Mouse (Mus musculus): ENCODE data around the gene Ncbp1.

The Ncbp1 gene

DNA sequence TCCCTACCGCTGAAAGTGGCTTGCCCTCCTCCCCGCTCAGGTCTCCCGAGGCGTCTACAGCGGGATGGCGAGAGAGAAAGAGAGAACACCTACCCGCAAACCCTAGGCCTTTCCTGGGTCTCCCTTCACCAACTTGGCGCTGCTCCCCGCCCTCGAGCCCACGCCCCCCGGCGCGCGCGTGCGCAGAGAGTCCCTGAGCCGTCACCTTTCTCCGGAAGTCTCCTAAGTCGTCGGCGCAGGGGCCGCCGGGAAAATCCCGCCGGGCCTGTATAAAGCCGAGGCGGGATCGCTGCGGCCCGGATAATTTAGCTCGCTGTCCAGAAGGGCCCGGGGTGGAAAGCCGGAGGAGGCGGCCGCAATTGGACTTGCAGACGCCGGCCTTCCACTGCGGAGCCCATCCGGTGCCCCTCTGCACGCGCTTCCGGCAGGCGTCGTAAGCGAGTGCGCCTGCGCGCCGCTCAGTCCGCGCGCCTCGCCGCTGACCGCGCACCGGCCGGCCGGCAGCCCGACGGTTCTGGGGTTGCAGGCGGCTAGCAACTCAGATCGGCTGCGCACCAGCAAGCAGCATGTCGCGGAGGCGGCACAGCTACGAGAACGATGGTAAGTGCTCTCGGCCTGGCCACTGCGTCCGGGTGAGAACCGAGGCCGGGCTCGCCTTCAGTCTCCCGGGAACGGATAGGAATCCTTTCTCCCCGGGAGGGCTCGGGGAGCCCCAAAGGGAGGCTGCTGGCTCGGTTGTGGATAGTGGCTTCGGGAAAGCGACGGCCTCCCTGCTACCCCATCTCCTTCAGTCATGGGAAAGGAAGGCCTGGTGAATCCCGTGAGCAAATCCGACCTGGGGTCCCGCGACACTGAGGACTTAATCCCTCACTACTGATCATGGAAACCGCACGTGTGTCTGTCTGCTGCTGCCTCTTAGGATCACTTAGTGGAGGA is at the start of gene Ncbp1, which contains the start of gene Tstd2:
Gene Ncbp1 (plus strand): TSS at position 327 of the 936 bp plus-strand sequence.
Gene Tstd2 (minus strand): TSS at position 408 of the 936 bp plus-strand sequence.
- peak; percentile 93 for DNase-seq

DNA sequence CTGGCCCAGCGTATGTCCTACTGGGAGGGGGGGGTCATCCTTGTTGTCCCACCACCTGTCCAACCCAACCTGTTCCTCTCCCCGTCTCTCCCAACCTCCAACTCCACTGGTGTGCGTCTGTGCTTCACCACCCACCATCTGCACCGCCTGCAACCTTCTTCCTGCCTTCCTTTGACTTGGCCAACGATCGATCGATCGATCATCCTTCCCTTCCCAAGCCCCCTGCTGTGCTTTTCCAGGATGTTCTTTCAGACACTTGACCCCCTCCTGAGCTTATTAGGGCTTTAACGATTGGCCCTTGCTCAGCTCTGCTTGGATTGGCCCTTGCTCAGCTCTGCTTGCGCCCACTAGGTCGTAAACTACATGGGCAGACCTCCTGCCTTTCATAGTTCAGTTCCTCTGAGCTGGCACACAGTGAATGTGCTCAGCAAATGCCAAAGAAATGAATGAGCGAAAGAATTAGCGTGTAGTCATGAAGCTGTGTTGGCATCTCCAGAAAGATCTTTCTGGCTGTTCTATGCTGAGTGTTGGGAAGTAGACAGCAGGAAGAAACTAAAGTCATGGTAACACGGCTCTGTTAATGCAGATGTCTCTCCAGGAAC is 48.8 kb upstream of the Ncbp1 start:
- DNase-seq = peak; percentile 39

DNA sequence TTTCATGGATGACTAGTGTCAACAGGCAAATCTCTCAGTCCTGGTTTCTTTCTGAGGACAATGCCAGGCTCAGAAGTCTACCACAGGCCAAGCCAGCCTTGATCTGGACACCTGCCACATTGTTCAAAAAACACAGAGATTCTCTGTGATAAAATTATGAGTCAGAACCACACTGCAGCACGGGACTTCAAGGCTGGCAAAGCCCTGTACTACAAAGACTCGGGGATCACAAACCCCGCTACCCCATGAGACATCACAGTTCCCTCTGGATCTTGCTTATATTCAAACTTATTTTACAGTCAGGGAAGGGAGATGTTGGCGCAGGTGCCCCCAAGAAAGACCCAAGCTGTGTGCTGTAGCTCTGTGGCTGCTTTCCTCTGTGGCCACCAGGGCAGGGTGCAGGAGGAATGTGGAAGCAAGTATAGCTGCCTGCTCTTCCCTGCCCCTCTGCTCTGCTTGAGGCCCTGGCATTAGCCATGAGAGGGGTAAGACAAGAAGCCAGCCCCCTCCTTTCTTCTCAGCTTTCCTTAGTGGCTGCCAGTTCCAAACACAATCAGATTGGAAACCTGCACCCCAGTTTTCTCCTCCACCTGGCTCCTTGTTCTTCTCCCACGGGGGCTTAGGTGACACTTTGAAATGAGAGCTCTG is 45.9 kb upstream of the Ncbp1 start:
- DNase-seq = peak; percentile 74

DNA sequence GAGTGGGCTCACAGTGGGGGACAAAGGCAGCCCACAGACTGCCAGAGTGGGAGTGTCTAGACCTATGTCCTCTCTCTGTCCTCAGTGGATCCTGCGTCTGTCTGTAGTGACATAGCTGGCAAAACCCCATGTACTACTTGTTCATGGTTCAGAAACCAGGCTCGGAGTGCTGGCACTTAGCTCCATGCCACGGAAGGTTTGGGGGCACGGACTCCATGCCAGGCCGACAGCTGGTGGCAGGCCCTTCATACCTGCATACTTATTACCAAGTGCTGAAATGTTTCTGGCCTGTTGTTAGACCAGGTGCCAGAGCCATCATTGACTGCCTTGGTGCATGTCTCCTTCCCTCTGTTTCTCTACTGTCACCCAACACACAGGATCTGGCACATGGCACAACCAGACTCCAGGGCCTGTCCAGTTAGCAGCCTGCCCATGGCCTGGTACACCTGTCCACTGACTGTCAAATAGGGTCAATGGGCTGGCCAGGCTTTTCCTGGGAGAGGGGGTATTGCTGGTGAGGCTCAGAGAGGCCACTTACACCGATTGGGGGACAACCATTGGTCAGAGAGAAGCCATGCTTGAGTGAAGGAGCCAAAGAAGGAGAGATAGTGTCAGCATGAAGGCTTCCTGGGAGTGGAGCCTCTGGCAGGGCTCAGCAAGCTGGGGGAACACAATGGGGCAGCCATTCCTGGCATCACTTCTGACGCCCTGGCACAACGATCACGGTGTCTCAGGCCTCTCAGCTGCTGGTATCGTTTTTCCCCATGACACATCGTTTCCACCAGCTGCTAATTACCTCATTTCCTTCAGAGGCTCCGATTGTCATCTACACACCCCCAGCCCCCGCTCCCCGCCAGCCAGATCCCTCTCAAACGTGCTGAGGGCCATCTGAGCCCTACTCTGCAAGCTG is 43.2 kb upstream of the Ncbp1 start:
- peak; percentile 57 for DNase-seq

DNA sequence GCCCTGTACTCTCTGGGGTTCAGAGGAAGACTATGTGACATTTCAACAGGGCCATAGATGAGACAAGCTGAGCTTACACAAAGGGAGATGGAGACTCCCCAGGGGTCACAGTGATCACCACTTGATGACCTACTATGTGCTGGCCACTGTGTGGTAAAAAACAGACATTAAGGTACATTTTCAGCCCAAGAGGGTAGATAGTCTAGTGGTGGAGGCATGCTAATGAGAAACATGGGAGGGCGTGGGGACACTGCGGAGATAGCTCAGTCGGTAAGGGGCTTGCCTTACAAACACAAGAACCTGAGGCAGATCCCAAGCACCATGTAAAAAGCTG is 42.6 kb upstream of the Ncbp1 start:
- no peak for DNase-seq

DNA sequence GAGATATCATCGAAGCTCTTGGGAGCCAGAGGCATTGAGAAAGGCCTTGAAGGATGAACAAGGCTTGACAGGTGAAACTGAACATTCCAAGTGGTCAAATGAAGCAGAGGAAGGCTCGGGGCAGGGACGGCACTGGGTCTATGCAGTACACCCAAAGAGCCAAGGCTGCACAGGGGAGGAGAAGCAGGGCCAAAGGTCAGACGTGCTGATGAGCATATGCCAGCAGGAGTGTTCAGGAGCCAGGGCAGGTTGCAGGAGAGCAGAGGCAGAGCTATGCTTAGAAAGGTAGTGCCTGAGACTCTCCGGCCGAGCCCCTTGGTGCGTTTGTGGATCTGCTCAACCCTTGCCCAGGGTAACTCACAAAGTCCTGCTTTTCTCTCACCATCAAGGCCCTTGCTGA is 41.9 kb upstream of the Ncbp1 start:
- DNase-seq = no peak

DNA sequence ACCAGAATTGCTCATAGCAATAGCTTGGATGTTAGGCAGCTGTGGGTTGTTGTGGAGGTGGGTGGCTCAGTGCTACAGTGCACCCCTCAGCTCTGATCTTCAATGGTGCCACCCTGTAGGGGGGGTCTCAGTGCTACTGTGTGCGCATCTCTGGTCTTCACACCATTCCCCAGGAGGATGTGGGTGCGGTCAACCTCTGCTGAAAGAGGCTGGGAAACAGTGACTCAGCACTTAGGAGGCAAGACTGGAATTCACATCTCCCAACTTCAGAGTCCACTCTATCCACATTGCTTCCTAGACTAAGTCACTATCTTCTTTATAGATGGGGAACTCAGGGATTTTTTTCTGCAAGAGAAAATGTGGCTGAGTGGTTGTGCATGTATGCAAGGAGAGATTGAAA is 40.8 kb upstream of the Ncbp1 start:
- DNase-seq = no peak

DNA sequence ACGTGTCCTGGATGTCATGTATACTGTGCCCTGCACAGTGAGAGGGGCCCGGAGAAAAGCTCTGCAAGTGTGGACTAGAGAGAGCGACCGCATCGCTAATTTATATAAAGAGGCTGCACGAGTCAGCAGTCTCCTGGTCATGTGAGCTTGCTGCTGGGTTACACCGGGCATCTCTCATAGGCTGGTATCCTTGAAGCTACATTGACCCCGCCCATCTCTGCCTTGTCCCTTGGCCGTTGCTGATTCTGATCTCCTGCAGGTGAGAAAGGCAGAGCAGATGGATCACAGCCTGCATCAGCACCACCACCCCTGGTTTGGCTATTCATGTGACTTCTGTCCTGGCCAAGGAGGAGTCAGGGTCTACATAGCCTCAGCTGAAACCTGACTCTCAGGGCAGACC is 39.3 kb upstream of the Ncbp1 start:
- no peak for DNase-seq

DNA sequence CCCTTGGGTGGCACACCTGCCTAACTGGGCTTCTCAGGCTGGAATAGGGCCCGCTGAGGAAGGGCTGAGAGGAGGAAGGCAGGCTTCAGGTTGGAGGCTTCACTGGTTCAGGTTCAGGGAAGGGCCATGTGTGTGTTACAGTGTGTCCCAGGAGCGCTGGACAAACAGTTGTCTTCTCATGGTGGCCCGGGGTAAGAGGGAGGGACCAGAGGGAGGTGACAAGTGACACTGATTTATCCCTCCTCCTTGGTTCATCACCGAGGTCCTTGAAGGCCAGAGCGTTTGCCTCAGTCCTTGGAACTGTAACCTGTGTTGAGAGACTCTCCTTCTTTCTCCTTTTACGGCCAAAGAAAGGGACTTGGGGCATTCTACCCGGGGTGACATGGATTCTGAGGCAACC is 37.9 kb upstream of the Ncbp1 start:
- no peak for DNase-seq

DNA sequence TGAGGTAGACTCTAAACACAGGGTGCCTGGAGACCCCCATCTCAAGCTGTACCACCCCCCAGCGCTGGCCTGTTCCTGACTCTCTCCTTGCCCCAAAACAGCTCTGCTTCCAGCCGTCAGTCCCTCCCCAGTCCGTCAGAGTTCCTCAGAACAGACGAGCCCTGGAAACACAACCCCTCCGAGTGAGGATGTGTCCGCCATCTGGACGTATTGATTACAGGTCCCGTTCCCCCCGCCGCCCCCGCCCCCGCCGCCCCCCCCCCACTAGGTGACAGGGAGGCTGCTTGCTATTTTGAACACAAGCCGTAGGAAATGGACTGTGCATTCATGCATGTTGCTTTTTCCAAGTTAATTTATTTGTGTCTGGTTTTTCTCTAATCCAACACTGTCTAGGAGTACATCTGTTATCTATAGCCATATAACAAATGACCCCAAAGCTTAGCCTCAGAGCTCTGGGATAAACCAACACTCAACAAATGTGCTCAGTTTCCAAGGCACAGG is 37.2 kb upstream of the Ncbp1 start:
- DNase-seq = no peak

DNA sequence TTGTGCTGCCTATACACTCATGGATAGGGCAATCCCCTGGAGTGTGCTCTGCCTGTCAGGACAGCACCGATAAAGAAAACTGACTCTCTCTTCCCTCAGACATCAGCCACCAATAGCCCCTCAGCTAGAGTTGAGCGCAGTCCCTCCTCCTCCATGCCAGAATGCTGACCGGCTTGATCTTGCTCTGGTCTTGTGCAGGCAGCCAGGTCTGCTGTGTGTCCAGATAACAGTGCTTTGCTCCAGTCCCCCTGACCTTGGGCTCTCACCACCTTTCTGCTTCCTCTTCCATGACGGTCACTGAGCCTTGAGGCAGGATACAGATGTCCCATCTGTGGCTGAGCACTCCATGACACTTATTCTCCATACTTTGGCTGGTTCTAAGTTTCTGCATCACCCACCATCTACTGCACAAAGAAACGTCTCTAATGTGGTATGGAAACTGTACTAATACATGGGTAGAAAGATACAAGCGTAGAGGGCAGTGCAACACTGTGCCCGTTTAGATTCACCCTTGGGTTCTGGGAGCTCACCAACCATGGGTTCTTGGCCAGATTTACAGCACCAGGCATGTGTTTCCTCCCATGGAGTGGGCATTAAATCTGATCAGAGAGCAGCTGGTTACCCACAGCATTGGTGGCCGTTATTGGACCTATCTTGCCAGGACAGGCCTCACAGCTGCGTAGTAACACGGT is 36.2 kb upstream of the Ncbp1 start:
- DNase-seq = no peak

DNA sequence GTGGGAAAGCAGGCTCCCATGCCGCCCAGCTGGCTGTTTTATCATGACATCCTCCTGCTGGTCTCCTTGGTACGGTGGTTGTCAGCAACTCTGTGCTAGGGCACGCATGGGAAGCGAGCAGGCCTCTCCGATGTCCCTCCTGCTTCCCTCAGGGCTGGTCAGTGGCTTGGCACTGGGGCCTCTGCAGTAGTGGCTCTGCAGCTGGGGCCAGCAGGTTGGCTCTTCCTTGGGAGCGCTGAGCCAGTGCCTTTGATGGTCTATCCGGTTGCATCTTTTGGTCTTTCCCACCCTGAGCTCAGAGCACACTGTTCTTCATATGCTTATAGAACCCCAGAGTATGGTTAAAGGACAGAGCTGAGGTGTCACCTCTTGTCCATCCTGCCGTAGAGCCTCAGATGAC is 28.3 kb upstream of the Ncbp1 start:
- DNase-seq = no peak

DNA sequence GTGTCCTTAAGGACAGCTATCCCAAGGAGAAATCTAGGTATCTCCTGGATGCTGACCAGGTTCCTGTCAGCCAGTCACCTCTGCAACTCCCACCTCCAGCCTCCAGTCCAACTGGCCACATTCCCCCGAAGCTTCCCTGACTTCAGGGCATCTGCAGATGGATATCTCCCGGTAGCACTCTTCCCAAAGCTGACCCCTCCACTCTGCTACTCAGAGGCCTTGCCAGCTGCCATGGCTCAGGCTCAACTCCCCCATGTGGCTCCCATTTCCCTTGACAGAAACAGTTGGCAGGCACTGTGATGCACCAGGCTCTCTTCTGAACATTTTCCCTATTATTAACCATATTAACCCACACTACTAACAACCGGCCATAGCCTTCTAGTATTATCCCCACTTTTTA is 27.1 kb upstream of the Ncbp1 start:
- no peak for DNase-seq

DNA sequence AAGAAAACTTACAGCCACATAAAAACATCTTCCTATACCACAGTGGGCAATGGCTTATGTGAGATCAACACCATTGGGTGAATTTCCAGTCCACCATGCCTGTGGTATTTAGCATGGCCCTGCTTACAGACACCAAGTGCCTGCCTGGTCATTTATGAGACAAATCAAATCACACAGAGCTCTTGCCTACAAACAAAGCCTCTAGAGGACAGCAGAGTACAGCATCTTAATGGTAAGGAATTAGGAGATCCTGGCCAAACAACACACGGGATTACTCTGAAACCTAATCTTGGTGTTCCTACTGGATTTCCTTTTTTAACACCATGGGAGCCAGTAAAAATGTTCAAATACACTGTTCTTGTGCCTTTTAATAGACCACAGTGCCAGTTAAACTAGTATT is 23.1 kb upstream of the Ncbp1 start:
- DNase-seq = no peak

DNA sequence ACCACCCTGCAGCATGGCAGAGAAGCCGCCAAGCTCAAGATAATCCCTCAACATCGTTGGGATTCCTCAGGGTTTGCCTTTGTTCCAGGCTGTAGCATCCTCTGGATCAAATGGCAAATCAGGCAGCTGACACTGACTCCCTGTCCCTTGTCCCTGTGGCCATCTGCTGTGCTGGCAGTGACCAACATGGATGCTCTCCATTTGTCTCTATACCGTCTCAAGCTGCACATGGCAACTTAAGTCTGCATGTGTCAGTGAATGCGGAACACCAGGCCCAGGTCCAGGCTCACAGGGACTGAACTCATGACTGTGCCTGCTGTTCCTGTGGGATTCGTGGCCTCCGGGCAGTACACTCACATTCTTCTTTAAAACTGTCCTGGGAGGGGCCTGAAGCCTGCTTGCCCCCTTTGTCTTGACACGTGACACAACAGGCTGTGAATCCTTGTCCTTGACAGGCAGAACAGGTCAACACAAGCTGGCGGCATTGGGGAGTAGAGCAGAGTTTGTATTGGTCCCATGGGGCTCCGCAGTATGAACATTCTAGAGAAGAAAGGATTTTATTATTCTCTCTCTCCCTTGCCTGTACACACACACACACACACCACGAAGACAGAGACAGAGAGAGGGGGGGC is 21.8 kb upstream of the Ncbp1 start:
- peak; percentile 76 for DNase-seq

DNA sequence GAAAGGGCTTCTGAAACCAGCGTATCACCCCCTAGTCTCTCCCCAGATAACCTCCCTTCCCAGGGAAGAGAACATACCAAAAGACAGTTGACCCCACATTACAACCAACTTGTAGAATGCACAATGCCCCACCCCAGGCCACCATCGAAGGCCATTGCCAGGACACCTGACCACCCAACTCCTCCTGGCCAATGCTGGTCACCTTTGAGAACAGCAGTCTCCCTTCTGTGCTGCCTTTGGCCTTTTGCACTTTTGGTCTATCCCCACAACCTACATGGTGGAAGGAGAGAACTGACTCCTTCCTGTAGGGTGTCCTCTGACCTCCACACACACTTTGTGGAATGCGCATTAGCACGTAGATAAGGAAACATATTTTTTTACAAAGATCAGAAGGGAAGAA is 20.9 kb upstream of the Ncbp1 start:
- DNase-seq = no peak

DNA sequence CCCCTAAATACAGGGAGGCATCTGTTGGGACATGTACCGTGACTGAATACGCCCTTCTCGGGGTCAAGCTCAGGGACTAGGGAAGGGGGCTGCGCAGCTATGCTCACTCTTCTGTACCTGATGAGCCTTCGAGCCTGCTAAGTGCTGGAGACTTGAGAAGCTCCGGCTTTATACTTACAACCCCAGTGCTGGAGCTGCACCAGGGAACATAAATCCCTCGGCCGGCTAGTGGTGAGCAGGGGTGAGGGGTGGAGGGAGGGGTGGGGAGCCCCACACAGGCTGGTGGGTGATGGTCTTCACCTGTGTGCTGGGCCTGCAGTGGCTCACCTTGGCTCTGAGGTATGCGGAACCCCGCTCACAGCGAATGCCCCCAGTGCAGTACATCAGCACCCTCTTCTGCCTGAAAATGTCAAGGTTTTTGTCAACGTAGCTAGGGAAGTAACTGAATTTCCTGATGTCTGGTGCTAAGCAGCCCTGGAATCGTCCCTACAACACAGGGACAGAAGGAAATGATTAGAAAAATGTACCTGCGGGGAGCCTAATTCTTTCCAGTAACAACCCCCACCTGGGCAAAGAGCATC is 18.8 kb upstream of the Ncbp1 start:
- no peak for DNase-seq

DNA sequence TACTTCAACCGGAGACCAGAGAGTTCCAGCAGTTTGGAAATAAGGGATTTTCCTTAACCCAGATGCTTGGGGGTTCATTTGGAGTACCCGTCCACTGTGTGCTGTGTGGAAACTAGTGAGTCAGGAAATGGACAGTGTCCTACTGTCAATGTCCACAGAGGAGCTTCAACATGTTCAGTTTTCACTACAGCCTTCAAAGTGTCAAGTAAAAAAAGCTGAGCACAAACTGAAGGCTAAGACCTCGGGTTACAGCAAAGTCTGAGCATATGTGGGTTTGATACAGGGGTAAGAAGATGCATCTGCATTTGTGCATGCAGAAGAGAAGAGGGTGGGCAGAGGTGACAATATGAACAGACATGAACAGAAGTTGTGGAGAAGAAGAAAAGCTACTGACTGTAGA is 17.6 kb upstream of the Ncbp1 start:
- DNase-seq = no peak

DNA sequence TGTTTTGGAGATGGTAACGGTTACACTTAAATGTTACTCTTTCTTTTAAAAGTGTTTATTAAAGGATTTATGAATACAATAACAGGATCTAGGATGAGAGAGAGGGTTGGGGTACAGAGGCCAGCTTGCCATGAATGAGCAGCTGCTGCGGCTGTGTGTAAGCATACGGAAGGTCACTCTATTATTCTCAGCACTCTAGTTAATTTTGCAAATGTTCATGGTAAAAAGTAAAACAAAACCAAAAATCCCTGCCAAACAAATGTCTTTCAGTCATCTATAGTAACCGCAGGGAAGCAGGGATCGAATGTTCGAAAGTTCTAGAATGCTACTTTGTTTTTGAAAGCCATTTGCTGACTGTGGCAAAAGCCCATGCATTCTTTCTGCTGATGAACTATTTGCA is 15.1 kb upstream of the Ncbp1 start:
- DNase-seq = no peak

DNA sequence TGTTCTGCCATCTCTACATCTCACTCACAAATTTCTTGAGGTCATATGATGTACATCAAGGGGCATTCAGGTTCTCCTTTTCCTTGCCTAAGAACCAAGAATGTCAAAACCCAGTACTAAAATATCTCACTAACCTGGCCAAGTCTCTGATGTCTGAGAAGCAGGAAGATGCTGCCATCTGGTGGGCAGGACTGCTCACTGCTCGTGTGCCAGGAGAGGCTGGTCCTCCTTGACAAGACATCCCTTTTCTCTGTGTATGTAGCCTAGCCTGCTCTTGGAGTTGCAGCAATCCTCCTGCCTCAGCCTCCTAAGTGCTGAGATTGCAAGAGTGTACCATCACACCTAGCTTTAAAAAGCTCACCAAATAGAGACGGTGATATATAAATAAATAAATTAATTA is 11.9 kb upstream of the Ncbp1 start:
- DNase-seq = peak; percentile 84

DNA sequence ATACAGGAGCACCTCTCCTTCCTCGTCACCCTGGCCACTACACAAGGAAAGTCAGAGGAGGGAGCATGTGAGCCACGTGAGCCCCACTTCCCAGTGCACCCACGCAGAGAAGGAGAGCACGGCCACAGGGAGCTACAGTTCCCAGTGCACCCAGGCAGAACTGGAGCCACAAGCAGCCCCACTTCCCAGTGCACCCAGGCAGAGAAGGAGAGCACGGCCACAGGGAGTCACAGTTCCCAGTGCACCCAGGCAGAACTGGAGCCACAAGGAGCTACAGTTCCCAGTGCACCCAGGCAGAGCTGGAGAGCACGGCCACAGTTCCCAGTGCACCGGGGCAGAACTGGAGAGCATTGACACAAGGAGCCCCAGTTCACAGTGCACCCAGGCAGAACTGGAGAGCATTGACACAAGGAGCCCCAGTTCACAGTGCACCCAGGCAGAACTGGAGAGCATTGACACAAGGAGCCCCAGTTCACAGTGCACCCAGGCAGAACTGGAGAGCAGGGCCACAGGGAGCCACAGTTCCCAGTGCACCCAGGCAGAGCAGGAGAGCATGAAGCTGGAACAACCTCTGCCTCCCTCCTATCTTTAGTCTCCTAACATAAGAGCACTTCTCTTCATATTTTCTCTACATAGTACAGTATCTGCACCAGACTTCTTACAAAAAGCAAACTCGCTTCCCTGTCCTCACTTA is 9.0 kb upstream of the Ncbp1 start:
- DNase-seq = no peak
